Mouse (Mus musculus) thymus, adult 2 months (tissue): Measurements from ENCODE around the gene Ccdc6.

Source experiments
- CTCF ChIP-seq: fragments of 200-500 bp; IDR thresholded peaks from 2 replicates; pipeline ENCODE4 v1.5.1; 2012; ENCODE audit warnings: mild to moderate bottlenecking, control low read depth, low read length, moderate library complexity, borderline replicate concordance; ENCODE audit not compliant: control insufficient read depth, poor library complexity, insufficient read depth; ENCODE audit errors: extremely low read depth
- POLR2A ChIP-seq: fragments of 200-500 bp; IDR thresholded peaks from 2 replicates; pipeline ENCODE4 v1.6.1; 2012; ENCODE audit warnings: mild to moderate bottlenecking, low read length, control low read depth, moderate library complexity; ENCODE audit not compliant: control insufficient read depth, poor library complexity, insufficient read depth; ENCODE audit errors: extremely low read depth

DNA sequence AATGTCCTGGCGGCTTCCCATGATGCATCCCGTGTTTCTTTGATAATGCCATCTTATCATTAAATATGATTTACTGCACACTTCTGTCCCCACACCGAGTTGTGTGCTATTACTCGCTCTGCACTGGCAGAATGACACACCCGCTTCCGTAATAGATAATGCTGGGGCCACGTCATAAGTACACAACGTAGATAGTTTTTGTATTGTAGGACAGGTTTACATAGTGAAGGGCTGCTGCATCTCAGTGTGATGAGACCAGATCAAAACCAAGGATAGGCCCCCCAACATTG is 24.4 kb downstream of the Ccdc6 start:
- TF ChIP-seq CTCF (no peak), POLR2A (no peak)
